Mouse (Mus musculus) stomach, embryonic 15.5 days (tissue): ENCODE results near the gene Apba3. TPM values are rescaled to one million over a fixed set of nuclear protein-coding genes. Genes with fewer than 3 reads are reported as not detected.

Experiments used
- ATAC-seq: fragments of 200-750 bp; cut with Nextera tagmentation; 2 replicates; pipeline ENCODE4 v1.8.0; 2017; ENCODE audit warnings: low read depth, moderate number of reproducible peaks, moderate TSS enrichment; ENCODE audit not compliant: insufficient read depth, low FRiP score
- H3K27ac ChIP-seq: fragments of 300-500 bp; sonication (generic); 2 replicates; pipeline ENCODE4 v1.5.1; 2015; ENCODE audit warnings: mild to moderate bottlenecking, inconsistent platforms
- H3K27me3 ChIP-seq: fragments of 300-500 bp; sonication (generic); replicated peaks from 2 replicates; pipeline ENCODE4 v1.6.1; 2015; ENCODE audit warnings: inconsistent platforms
- H3K36me3 ChIP-seq: fragments of 300-500 bp; sonication (generic); 2 replicates; pipeline ENCODE4 v1.6.1; 2015; ENCODE audit warnings: inconsistent platforms
- H3K4me1 ChIP-seq: fragments of 300-500 bp; sonication (generic); 2 replicates; pipeline ENCODE4 v1.6.1; 2015; ENCODE audit warnings: inconsistent platforms
- H3K4me2 ChIP-seq: fragments of 300-500 bp; sonication (generic); 2 replicates; pipeline ENCODE4 v1.6.1; 2015; ENCODE audit warnings: mild to moderate bottlenecking, inconsistent platforms
- H3K4me3 ChIP-seq: fragments of 300-500 bp; sonication (generic); replicated peaks from 2 replicates; pipeline ENCODE4 v1.5.1; 2015; ENCODE audit warnings: inconsistent platforms
- H3K9ac ChIP-seq: fragments of 300-500 bp; sonication (generic); 2 replicates; pipeline ENCODE4 v1.6.1; 2015; ENCODE audit warnings: inconsistent platforms
- H3K9me3 ChIP-seq: fragments of 300-500 bp; sonication (generic); 2 replicates; pipeline ENCODE4 v1.6.1; 2016; ENCODE audit warnings: inconsistent platforms
- WGBS: fragments of 180-500 bp; shearing (Covaris S2); methylation state at CpG from one replicate; pipeline ENCODE4 v1.1.7; 2015; 5-methylcytosine and 5-hydroxymethylcytosine counted together
- polyA plus RNA-seq: library from polyadenylated mRNA; unstranded; fragments of >200 nt; fragmentation: Nextera tagmentation; extraction: Ambion mirVana; gene quantifications from 2 replicates; pipeline ENCODE4 v1.2.1, GENCODE M21; 2015

The Apba3 gene
- polyA plus RNA-seq, 1 experiment from 2014 or later, result 58.1 TPM

GRCm38 (mm10) chr10:81284189-81284588 lies 17.4 kb downstream of the Apba3 start:
- Histone ChIP-seq H3K27me3 (peaks cover 34% of the 10 kb centered on the region), H3K36me3 (no peaks in the 10 kb centered on the region), H3K4me3 (peak overlapping the region; percentile 50; the same call in 1 of the 2 replicates), H3K9me3 (no peaks in the 10 kb centered on the region), H3K4me1 (peaks cover 32% of the 10 kb centered on the region), H3K4me2 (peak overlapping the region; percentile 85), H3K27ac (no peak overlapping the region; the same call in 1 of the 2 replicates), H3K9ac (no peak overlapping the region)
- ATAC-seq, result no peak
- 45% methylated on average over 6 of the region's 6 CpGs for WGBS

DNA sequence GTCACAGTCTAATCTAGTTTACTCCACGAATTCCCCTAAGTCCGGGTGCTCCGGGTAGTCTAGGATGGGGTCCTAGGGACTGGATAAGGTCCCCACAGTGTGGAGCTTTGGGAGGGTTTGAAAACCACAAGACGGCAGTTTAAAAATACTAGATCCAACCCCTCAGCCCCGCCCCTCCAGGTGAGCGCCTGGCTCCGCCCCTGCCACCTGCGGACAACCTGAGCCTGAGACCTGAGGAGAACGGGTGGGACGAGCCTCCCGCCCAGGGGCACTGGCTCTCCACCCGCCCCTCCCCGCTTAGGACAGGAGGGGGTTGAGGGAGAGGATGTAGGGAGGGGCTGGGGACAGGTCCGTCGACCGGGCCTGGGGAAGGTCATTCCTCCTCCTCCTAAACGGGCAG lies 18.0 kb downstream of the Apba3 start:
- peak overlapping the region; percentile 50 for H3K4me3 ChIP-seq
- peak overlapping the region; percentile 85 for H3K4me2 ChIP-seq
- H3K9ac ChIP-seq, result no peak overlapping the region
- ATAC-seq, result peak; percentile 36; the same call in 1 of the 2 replicates
- H3K9me3 ChIP-seq, result no peaks in the 10 kb centered on the region
- peaks cover 34% of the 10 kb centered on the region for H3K27me3 ChIP-seq
- H3K4me1 ChIP-seq, result peaks cover 32% of the 10 kb centered on the region
- whole genome bisulfite sequencing, result 8% methylated on average over 17 of the region's 17 CpGs
- peak overlapping the region; percentile 69 for H3K27ac ChIP-seq
- no peaks in the 10 kb centered on the region for H3K36me3 ChIP-seq

GRCm38 (mm10) chr10:81285694-81286450 lies 19.1 kb downstream of the Apba3 start:
- peak overlapping the region; percentile 23; the same call in 1 of the 2 replicates for H3K9ac ChIP-seq
- H3K4me3 ChIP-seq, result peak overlapping the region; percentile 50
- 2% methylated on average over 54 of the region's 54 CpGs for WGBS
- peak overlapping the region; percentile 74 for H3K27ac ChIP-seq
- H3K36me3 ChIP-seq, result no peaks in the 10 kb centered on the region
- no peaks in the 10 kb centered on the region for H3K9me3 ChIP-seq
- peaks cover 27% of the 10 kb centered on the region for H3K27me3 ChIP-seq
- peak overlapping the region; percentile 85 for H3K4me2 ChIP-seq
- peaks cover 40% of the 10 kb centered on the region for H3K4me1 ChIP-seq
- peak; percentile 73 for ATAC-seq

- H3K4me3 ChIP-seq, result no peak overlapping the region
- H3K36me3 ChIP-seq, result no peaks in the 10 kb centered on the region
- peaks cover 22% of the 10 kb centered on the region for H3K27me3 ChIP-seq
- WGBS, result 33% methylated on average over 6 of the region's 6 CpGs
- H3K9me3 ChIP-seq, result no peaks in the 10 kb centered on the region
- peaks cover 44% of the 10 kb centered on the region for H3K4me1 ChIP-seq
- no peak overlapping the region for H3K9ac ChIP-seq
- H3K4me2 ChIP-seq, result peak overlapping the region; percentile 85; the same call in 1 of the 2 replicates
- peak overlapping the region; percentile 74 for H3K27ac ChIP-seq
- no peak for ATAC-seq
Observed at GRCm38 (mm10) chr10:81286586-81286985, 19.8 kb downstream of the Apba3 start.

DNA sequence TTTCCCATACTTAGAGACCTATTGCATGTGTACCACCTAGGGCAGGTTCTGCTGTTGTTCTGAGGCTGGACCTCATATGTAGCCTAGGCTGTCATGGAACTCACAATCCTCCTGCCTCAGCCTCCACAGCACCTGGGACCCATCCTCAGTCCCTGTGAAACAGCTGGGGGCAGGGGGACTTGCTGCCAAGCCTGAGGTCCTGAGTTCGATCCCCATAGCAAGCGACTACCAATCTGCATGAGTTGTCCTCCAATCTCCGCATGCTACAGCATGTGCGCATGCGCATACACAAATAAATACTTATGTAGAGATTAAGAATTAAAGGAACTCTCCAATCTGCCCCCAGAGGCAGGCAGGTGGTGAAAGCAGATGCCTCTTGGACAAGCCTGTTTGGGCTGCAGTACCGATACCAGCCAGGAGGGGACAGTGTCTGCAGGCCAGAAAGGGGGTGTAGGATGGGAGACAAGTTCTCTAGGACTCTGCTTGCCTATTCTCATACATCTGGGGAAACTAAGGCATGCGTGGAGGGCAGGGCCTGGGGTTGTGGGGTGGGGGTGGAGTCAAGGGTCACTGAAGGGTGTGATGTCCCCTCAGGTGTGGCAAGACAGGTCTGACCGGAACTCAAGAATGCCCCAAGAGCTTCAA lies 20.9 kb downstream of the Apba3 start:
- WGBS, result 60% methylated on average over 8 of the region's 8 CpGs
- H3K4me2 ChIP-seq, result peak overlapping the region; percentile 10; the same call in 1 of the 2 replicates
- ATAC-seq, result no peak

GRCm38 (mm10) chr10:81288601-81289000 lies 21.8 kb downstream of the Apba3 start:
- 31% methylated on average over 6 of the region's 6 CpGs for WGBS
- peak overlapping the region; percentile 16; the same call in 1 of the 2 replicates for H3K27ac ChIP-seq
- no peak for ATAC-seq
- peaks cover 18% of the 10 kb centered on the region for H3K27me3 ChIP-seq
- no peaks in the 10 kb centered on the region for H3K36me3 ChIP-seq
- no peak overlapping the region for H3K4me3 ChIP-seq
- peaks cover 50% of the 10 kb centered on the region for H3K4me1 ChIP-seq
- H3K9ac ChIP-seq, result no peak overlapping the region
- H3K9me3 ChIP-seq, result no peaks in the 10 kb centered on the region
- H3K4me2 ChIP-seq, result peak overlapping the region; percentile 27; the same call in 1 of the 2 replicates

More for the DNA sequence above, 20.9 kb downstream of the Apba3 start:
- Histone ChIP-seq H3K4me1 (peaks cover 49% of the 10 kb centered on the region), H3K4me3 (no peak overlapping the region), H3K27me3 (peaks cover 22% of the 10 kb centered on the region), H3K27ac (peak overlapping the region; percentile 16; the same call in 1 of the 2 replicates), H3K9ac (no peak overlapping the region), H3K9me3 (no peaks in the 10 kb centered on the region), H3K36me3 (no peaks in the 10 kb centered on the region)

- ATAC-seq, result no peak
- Histone ChIP-seq H3K27me3 (peaks cover 11% of the 10 kb centered on the region), H3K27ac (peak overlapping the region; percentile 93; the same call in 1 of the 2 replicates), H3K4me3 (peak overlapping the region; percentile 35), H3K4me2 (peak overlapping the region; percentile 48), H3K9me3 (no peaks in the 10 kb centered on the region), H3K36me3 (no peaks in the 10 kb centered on the region), H3K4me1 (peaks cover 51% of the 10 kb centered on the region), H3K9ac (no peak overlapping the region)
- WGBS, result 1% methylated on average over 7 of the region's 7 CpGs
Observed at GRCm38 (mm10) chr10:81289278-81289677, 22.5 kb downstream of the Apba3 start.

GRCm38 (mm10) chr10:81289811-81290210 lies 23.1 kb downstream of the Apba3 start:
- Histone ChIP-seq H3K4me1 (peaks cover 51% of the 10 kb centered on the region), H3K36me3 (no peaks in the 10 kb centered on the region), H3K4me3 (peak overlapping the region; percentile 35), H3K9ac (peak overlapping the region; percentile 32; the same call in 1 of the 2 replicates), H3K9me3 (no peaks in the 10 kb centered on the region), H3K27ac (peak overlapping the region; percentile 93), H3K4me2 (peak overlapping the region; percentile 48), H3K27me3 (peaks cover 6% of the 10 kb centered on the region)
- no peak for ATAC-seq
- 48% methylated on average over 14 of the region's 14 CpGs for WGBS

DNA sequence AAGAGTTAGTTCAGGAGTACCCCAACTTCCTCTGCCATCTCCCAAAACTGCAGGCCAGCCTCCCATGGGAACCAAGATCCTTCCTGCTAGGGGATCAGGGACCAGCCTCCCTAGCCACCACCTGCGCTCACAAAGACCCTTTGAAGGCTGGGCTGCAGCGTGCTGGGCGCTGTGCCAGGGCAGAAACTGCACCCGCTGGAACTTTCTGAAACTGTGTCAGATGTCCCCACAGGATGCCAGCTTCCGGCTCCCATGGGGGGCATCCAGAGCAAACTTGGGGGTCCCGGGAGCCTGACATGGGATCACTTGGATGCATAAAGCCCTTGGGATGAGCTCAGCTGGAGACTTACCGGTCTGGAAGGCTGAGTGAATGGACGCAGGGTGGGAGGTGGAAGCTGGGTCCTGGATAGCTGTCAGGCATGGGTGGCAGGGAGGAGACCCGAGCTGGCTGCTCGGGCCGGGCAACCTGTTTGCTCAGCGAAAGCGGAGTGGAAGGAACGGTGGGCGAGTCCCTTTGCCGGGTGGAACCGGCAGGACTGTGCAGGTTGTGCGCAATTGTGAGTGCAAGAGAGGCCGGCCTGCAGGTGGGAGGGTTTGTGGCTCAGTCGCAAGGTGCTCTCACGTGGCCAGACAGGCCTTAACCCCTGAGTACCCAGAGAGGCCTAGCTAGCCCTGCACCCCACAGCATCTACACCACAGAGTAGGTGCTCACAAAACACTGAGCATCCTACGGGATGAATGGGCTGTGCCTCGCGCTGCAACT lies 24.1 kb downstream of the Apba3 start:
- Histone ChIP-seq H3K27me3 (no peaks in the 10 kb centered on the region; the same call in 1 of the 2 replicates), H3K4me2 (peak overlapping the region; percentile 48), H3K9ac (no peak overlapping the region), H3K4me3 (peak overlapping the region; percentile 35), H3K4me1 (peaks cover 49% of the 10 kb centered on the region), H3K9me3 (no peaks in the 10 kb centered on the region), H3K36me3 (no peaks in the 10 kb centered on the region), H3K27ac (peak overlapping the region; percentile 93)
- ATAC-seq, result 0 out of 2 replicates have a peak, but pooled peaks have one; percentile 9
- WGBS, result 17% methylated on average over 24 of the region's 24 CpGs

GRCm38 (mm10) chr10:81291511-81292104 lies 24.8 kb downstream of the Apba3 start, which contains the start of gene Tjp3:
Tjp3 (minus strand) TSS chr10:81291581.
- Histone ChIP-seq H3K4me1 (peaks cover 44% of the 10 kb centered on the region), H3K27ac (peak within 1 kb of the TSS; percentile 93), H3K36me3 (no peaks in the 10 kb centered on the region), H3K4me2 (peak within 1 kb of the TSS; percentile 91), H3K9me3 (no peaks in the 10 kb centered on the region), H3K9ac (peak within 1 kb of the TSS; percentile 32; the same call in 1 of the 2 replicates), H3K27me3 (no peaks in the 10 kb centered on the region; the same call in 1 of the 2 replicates), H3K4me3 (peak within 1 kb of the TSS; percentile 35)
- ATAC-seq, result no peak
- 58% methylated on average over 9 of the region's 9 CpGs for WGBS
